Mouse (Mus musculus): ENCODE measurements at regions not wholly inside any gene's neighbourhood (a gene's known extent, or its start where the extent isn't known, plus 50 kb on each side); places are given as distances from the start of the nearest gene placed in this dataset.

DNA sequence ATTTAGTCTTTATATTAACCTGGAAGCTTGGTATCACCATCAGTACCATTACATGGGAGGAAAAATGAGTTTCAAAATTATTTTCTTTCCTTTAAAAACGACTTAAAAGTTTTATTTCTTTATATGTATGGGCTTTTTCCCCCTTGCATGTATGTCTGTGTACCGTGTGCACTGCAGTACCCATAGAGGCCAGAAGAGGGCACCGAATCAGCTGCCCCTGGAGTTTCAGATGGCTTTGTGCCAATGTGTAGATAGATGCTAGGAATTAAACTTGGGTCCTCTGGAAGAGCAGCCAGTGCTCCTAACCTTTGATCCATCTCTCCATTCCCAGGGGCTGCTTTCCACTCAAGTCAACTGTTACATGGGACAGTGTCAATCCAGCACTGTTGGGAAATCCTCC lies 79.9 kb upstream of the Zfp64 start:
- POLR2A ChIA-PET = no interaction called here
- in situ Hi-C loops (cut with MboI; ENCODE audit: low pct_unique_long_range_greater_than_20kb) = no loop called here
- DNase-seq (ENCODE audit: low read depth, low spot score) = no peak
- ATAC-seq = no peak
- CTCF ChIA-PET = interaction anchor here (1.1 kb wide), 1 partner anchor 1000 kb away, joined by 3 read pairs; no protein-coding TSS in a partner anchor
- H3K27me3 ChIP-seq = peaks cover 6% of the 10 kb centered on the region
- peak; percentile 76 for TF ChIP-seq CTCF (IDR thresholded peaks at IDR 0.05)

- H3K27me3 ChIP-seq = peaks cover 6% of the 10 kb centered on the region
- ChIA-PET CTCF (no interaction called here), POLR2A (no interaction called here)
- no peak for DNase-seq (ENCODE audit: low read depth, low spot score)
- TF ChIP-seq CTCF (IDR thresholded peaks at IDR 0.05) = no peak
- in situ Hi-C loops (cut with MboI; ENCODE audit: low pct_unique_long_range_greater_than_20kb) = no loop called here
- no peak for ATAC-seq
Measured at GRCm38 (mm10) chr2:169033997-169034396, 78.6 kb upstream of the Zfp64 start.

DNA sequence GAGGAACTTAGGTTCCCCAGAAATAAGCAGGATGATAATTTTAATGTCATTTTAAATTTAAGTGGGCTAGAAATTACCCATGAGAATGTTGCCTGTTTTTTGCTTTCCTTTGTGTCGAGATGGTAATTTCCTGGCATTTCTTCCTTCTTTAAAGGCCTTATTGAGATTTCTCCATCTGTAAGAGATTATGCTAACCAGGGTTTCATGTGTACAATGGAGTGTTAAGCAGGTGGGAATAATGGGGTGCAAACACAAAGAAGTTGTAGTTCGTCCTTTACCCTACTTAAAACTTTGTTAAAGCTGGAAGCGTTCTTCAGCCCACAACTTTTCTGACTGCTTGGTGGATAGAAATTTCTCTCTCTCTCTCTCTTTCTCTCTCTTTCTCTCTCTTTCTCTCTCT lies 77.8 kb upstream of the Zfp64 start:
- peaks cover 6% of the 10 kb centered on the region for H3K27me3 ChIP-seq
- in situ Hi-C loops (cut with MboI; ENCODE audit: low pct_unique_long_range_greater_than_20kb) = no loop called here
- CTCF ChIA-PET = no interaction called here
- no peak for ATAC-seq
- no peak for DNase-seq (ENCODE audit: low read depth, low spot score)
- POLR2A ChIA-PET = no interaction called here
- TF ChIP-seq CTCF (IDR thresholded peaks at IDR 0.05) = no peak

- ChIA-PET CTCF (no interaction called here), POLR2A (no interaction called here)
- TF ChIP-seq CTCF (IDR thresholded peaks at IDR 0.05) = no peak
- H3K27me3 ChIP-seq = no peaks in the 10 kb centered on the region
- ATAC-seq (no peak), DNase-seq (ENCODE audit: low read depth, low spot score) (no peak)
- in situ Hi-C loops (cut with MboI; ENCODE audit: low pct_unique_long_range_greater_than_20kb) = no loop called here
Measured at GRCm38 (mm10) chr2:169028531-169029114, 73.2 kb upstream of the Zfp64 start.

DNA sequence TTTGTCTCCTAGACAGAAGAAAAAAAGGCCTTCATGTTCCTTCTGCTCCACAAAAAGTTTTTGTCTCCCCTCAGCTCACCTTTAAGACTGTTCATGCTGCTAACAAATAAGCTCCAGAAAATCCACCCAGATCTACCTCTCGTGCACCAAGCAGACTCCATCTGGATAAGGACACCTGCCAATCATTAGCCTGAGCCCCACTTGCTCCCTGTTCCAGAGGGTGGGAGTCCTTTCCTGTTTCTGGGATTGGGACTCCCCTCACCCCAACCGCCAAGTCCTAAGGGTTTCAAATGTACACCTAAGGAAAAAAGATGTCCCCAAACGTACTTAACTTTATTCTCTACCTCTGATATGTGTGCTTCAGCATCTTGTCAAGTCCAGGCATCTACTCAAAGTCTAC lies 63.6 kb upstream of the Zfp64 start:
- DNase-seq (ENCODE audit: low read depth, low spot score) = no peak
- POLR2A ChIA-PET = no interaction called here

GRCm38 (mm10) chr2:169010271-169010670 lies 54.9 kb upstream of the Zfp64 start:
- ChIA-PET POLR2A (no interaction called here), CTCF (no interaction called here)
- DNase-seq (ENCODE audit: low read depth, low spot score) (no peak), ATAC-seq (no peak)
- in situ Hi-C loops (cut with MboI; ENCODE audit: low pct_unique_long_range_greater_than_20kb) = no loop called here
- H3K27me3 ChIP-seq = peaks cover 7% of the 10 kb centered on the region
- TF ChIP-seq CTCF (IDR thresholded peaks at IDR 0.05) = no peak

More for the DNA sequence above, 63.6 kb upstream of the Zfp64 start:
- ATAC-seq = no peak
- H3K27me3 ChIP-seq = peaks cover 7% of the 10 kb centered on the region
- in situ Hi-C loops (cut with MboI; ENCODE audit: low pct_unique_long_range_greater_than_20kb) = no loop called here
- TF ChIP-seq CTCF (IDR thresholded peaks at IDR 0.05) = no peak
- CTCF ChIA-PET = no interaction called here

GRCm38 (mm10) chr2:169008756-169009155 lies 53.4 kb upstream of the Zfp64 start:
- CTCF ChIA-PET = interaction anchor here (0.9 kb wide), 1 partner anchor 16 kb away, joined by 3 read pairs; no protein-coding TSS in a partner anchor
- POLR2A ChIA-PET = no interaction called here
- peaks cover 7% of the 10 kb centered on the region for H3K27me3 ChIP-seq
- no peak for ATAC-seq
- no peak for TF ChIP-seq CTCF (IDR thresholded peaks at IDR 0.05)
- in situ Hi-C loops (cut with MboI; ENCODE audit: low pct_unique_long_range_greater_than_20kb) = no loop called here
- no peak for DNase-seq (ENCODE audit: low read depth, low spot score)

- DNase-seq (ENCODE audit: low read depth, low spot score) = no peak
- peaks cover 5% of the 10 kb centered on the region for H3K27me3 ChIP-seq
- POLR2A ChIA-PET = no interaction called here
- ATAC-seq = no peak
- in situ Hi-C loops (cut with MboI; ENCODE audit: low pct_unique_long_range_greater_than_20kb) = no loop called here
- TF ChIP-seq CTCF (IDR thresholded peaks at IDR 0.05) = no peak
- CTCF ChIA-PET = interaction anchor here (0.9 kb wide), 1 partner anchor 16 kb away, joined by 3 read pairs; no protein-coding TSS in a partner anchor
Measured at GRCm38 (mm10) chr2:169008333-169008732, 52.9 kb upstream of the Zfp64 start.

- no peak for DNase-seq (ENCODE audit: low read depth, low spot score)
- ChIA-PET POLR2A (no interaction called here), CTCF (no interaction called here)
- TF ChIP-seq CTCF (IDR thresholded peaks at IDR 0.05) = no peak
- peaks cover 4% of the 10 kb centered on the region for H3K27me3 ChIP-seq
- no peak for ATAC-seq
- in situ Hi-C loops (cut with MboI; ENCODE audit: low pct_unique_long_range_greater_than_20kb) = no loop called here
Measured at GRCm38 (mm10) chr2:169006549-169006948, 51.2 kb upstream of the Zfp64 start.

DNA sequence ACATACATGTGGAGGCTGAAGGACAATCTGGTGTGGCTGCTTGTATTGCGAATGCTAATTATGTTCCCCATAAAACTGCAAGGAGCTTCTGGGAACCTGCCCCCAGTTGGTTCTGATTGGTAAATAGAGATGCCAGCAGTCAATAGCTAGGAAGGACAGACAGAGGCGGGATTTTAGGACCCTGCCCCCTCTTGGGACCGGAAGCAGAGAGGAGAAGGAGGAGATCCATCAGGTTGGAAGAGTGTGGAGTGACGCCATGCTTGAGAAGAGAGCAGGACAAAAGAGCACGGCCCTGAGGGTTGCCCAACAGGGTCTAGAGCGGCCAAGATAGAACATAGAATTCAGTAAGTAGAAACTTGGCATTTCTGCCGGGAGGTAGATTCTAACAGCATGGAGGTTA lies 50.4 kb upstream of the Zfp64 start:
- CTCF ChIA-PET = interaction anchor here (0.8 kb wide), 1 partner anchor 13 kb away, joined by 3 read pairs; no protein-coding TSS in a partner anchor
- H3K27me3 ChIP-seq = peaks cover 4% of the 10 kb centered on the region
- DNase-seq (ENCODE audit: low read depth, low spot score) (no peak), ATAC-seq (no peak)
- TF ChIP-seq CTCF (IDR thresholded peaks at IDR 0.05) = no peak
- in situ Hi-C loops (cut with MboI; ENCODE audit: low pct_unique_long_range_greater_than_20kb) = no loop called here
- POLR2A ChIA-PET = no interaction called here

All from Patski (cell line).